Comparison of ENCODE assay signal across 14 mouse cellular contexts in genomic region chr2:129821021-129821420, GRCm38 (mm10). TPM values are rescaled to one million over a fixed set of nuclear protein-coding genes. Genes with fewer than 3 reads are reported as not detected.
DNase-seq lines count a peak whose midpoint lies in the region.
"Had no signal": no experiment of that assay in that cellular context is flagged by ENCODE, and none has a peak within 500 bp of the region (broad histone marks: within the 10 kb centered on the region; RNA-seq: fewer than 3 reads in every experiment).

No protein-coding gene starts in this region.

- peak; percentile 44 for DNase-seq in cerebellum, adult 11 months
- no peak for DNase-seq in cerebellum, postnatal 4 days (ENCODE audit: low spot score in 2 of 2)
- peak; percentile 42 for DNase-seq in layer of hippocampus, adult 9-11 months
- no peak for DNase-seq in layer of hippocampus, postnatal 10 days (ENCODE audit: low spot score in 2 of 2)
- DNase-seq in brain, adult 2 months (ENCODE audit: low read depth, low spot score): peak; percentile 86
- peak; percentile 77 for DNase-seq in cerebellum, adult 9-11 months
- DNase-seq in frontal cortex, postnatal 10 days (ENCODE audit: low spot score in 2 of 2): no peak
- DNase-seq in lung, postnatal 25 days (ENCODE audit: low spot score): no peak
- DNase-seq: adrenal gland, postnatal 10 days; kidney, adult 11 months; lung, embryonic 14.5 days; lung, postnatal 4 days; thymus, adult 18-20 months; thymus, postnatal 4 days had no signal

RNA-seq across cellular contexts. Expression of gene Stk35, which starts 20.7 kb away (rescaled TPM):
- total RNA-seq in layer of hippocampus, postnatal 10 days (2021): 10 to 100 TPM; 21.5 to 24.4 TPM

Comparison
In these comparisons a context has a peak if more than half of its experiments do, and no peak if none do; other contexts are left out.
1. DNase-seq: peak in cerebellum, adult 11 months (single experiment), layer of hippocampus, adult 9-11 months (single experiment), brain, adult 2 months (single experiment) and cerebellum, adult 9-11 months (single experiment); none in cerebellum, postnatal 4 days (0 of 2), layer of hippocampus, postnatal 10 days (0 of 2), frontal cortex, postnatal 10 days (0 of 2) and lung, postnatal 25 days (single experiment).